Mouse (Mus musculus) left cerebral cortex, postnatal 25 days (tissue): Measurements from ENCODE around the gene Ankrd16. TPM values are rescaled to one million over a fixed set of nuclear protein-coding genes. Genes with fewer than 3 reads are reported as not detected.

Experiments used
- DNase-seq, 2 experiments: peaks; one replicate each; pipeline ENCODE4 v3.0.0; 2022; ENCODE audit warnings: low spot score in 2 of 2, mixed read lengths in 1 of 2
- intact Hi-C: fragments of 180-260 bp; cut with DNase I; formaldehyde crosslinking; loops from one replicate; pipeline ENCODE4 v1.15.1; 2025
- total RNA-seq, 2 experiments: library from RNA; stranded (reverse); gene quantifications; 2 replicates each; pipeline ENCODE4 v1.2.3; 2021

Gene Ankrd16
- total RNA-seq, 2 experiments from 2014 or later, result 55.2 to 56.9 TPM

GRCm38 (mm10) chr2:11801299-11801930 lies 23.7 kb downstream of the Ankrd16 start:
- intact Hi-C loops, result no loop called here
- no peak for DNase-seq

Other genes with a start within 250 kb of the Ankrd16 start
- 10 to 100 TPM; 27.5 to 30.0 TPM for gene Pfkfb3, start 223.8 kb upstream of the Ankrd16 start, total RNA-seq
- gene Rbm17, start 173.7 kb upstream of the Ankrd16 start, total RNA-seq, result 10 to 100 TPM; 73.5 to 87.7 TPM
- gene Gm17490, start 151.6 kb upstream of the Ankrd16 start, total RNA-seq, result not detected
- not detected for gene Il2ra, start 135.1 kb upstream of the Ankrd16 start, total RNA-seq
- 10 to 100 TPM in 1 of 2 experiments, 1 to 10 TPM in 1; 6.8 to 11.0 TPM for gene Il15ra, start 72.6 kb upstream of the Ankrd16 start, total RNA-seq
- 100 to 1,000 TPM; 102 to 122 TPM for gene Fbh1, start 294 bp upstream of the Ankrd16 start, total RNA-seq